Mouse (Mus musculus): ENCODE results near the gene Podxl2. TPM values are rescaled to one million over a fixed set of nuclear protein-coding genes. Genes with fewer than 3 reads are reported as not detected.
A peak's percentile ranks its signal among the peaks of the same experiment; 100 is the strongest.

Podxl2 gene
- polyA plus RNA-seq, 1 experiment from 2014 or later, result 595 TPM

- Histone ChIP-seq H3K9me3 (no peaks in the 10 kb centered on the region), H3K36me3 (peaks cover 89% of the 10 kb centered on the region), H3K27me3 (no peaks in the 10 kb centered on the region), H3K9ac (no peak overlapping the region), H3K27ac (no peak overlapping the region; the same call in 1 of the 2 replicates), H3K4me3 (no peak overlapping the region), H3K4me1 (replicated peaks) (peaks cover 18% of the 10 kb centered on the region; the same call in 1 of the 2 replicates), H3K4me2 (no peak overlapping the region)
- 63% methylated on average over 7 of the region's 7 CpGs for WGBS
- no peak for ATAC-seq (ENCODE audit: low FRiP score)
These were observed 16.5 kb downstream of the Podxl2 start for GRCm38 (mm10) chr6:88858341-88858740.

GRCm38 (mm10) chr6:88857830-88858229 lies 17.0 kb downstream of the Podxl2 start:
- Histone ChIP-seq H3K27ac (no peak overlapping the region), H3K36me3 (peaks cover 89% of the 10 kb centered on the region), H3K4me3 (no peak overlapping the region), H3K4me1 (replicated peaks) (peaks cover 21% of the 10 kb centered on the region; the same call in 1 of the 2 replicates), H3K9ac (no peak overlapping the region), H3K4me2 (no peak overlapping the region), H3K9me3 (no peaks in the 10 kb centered on the region), H3K27me3 (no peaks in the 10 kb centered on the region)
- 88% methylated on average over 6 of the region's 6 CpGs for WGBS
- ATAC-seq (ENCODE audit: low FRiP score), result no peak

- Histone ChIP-seq H3K4me1 (replicated peaks) (peaks cover 21% of the 10 kb centered on the region; the same call in 1 of the 2 replicates), H3K9ac (no peak overlapping the region), H3K4me2 (no peak overlapping the region), H3K27ac (no peak overlapping the region), H3K4me3 (no peak overlapping the region), H3K9me3 (no peaks in the 10 kb centered on the region), H3K36me3 (peaks cover 87% of the 10 kb centered on the region), H3K27me3 (no peaks in the 10 kb centered on the region)
- 46% methylated on average over 9 of the region's 9 CpGs for WGBS
- no peak for ATAC-seq (ENCODE audit: low FRiP score)
These were observed 17.6 kb downstream of the Podxl2 start for GRCm38 (mm10) chr6:88857249-88857648.

GRCm38 (mm10) chr6:88855636-88856035 lies 19.2 kb downstream of the Podxl2 start:
- no peaks in the 10 kb centered on the region for H3K9me3 ChIP-seq
- H3K4me2 ChIP-seq, result no peak overlapping the region
- H3K4me1 ChIP-seq (replicated peaks), result peaks cover 21% of the 10 kb centered on the region; the same call in 1 of the 2 replicates
- H3K9ac ChIP-seq, result no peak overlapping the region
- no peaks in the 10 kb centered on the region for H3K27me3 ChIP-seq
- no peak overlapping the region for H3K27ac ChIP-seq
- H3K4me3 ChIP-seq, result no peak overlapping the region
- ATAC-seq (ENCODE audit: low FRiP score), result 0 out of 2 replicates have a peak, but pooled peaks have one; percentile 25
- peaks cover 79% of the 10 kb centered on the region for H3K36me3 ChIP-seq
- 28% methylated on average over 5 of the region's 5 CpGs for WGBS

- Histone ChIP-seq H3K36me3 (peaks cover 78% of the 10 kb centered on the region), H3K9ac (no peak overlapping the region)
- WGBS, result 76% methylated on average over 5 of the region's 5 CpGs
These were observed 20.3 kb downstream of the Podxl2 start for GRCm38 (mm10) chr6:88854509-88854908.

GRCm38 (mm10) chr6:88850034-88850433 lies 24.8 kb downstream of the Podxl2 start:
- no peak overlapping the region for H3K9ac ChIP-seq
- peaks cover 88% of the 10 kb centered on the region for H3K36me3 ChIP-seq
- no peak overlapping the region for H3K4me2 ChIP-seq
- no peaks in the 10 kb centered on the region for H3K27me3 ChIP-seq
- no peaks in the 10 kb centered on the region for H3K9me3 ChIP-seq
- 91% methylated on average over 7 of the region's 7 CpGs for WGBS
- no peak for ATAC-seq (ENCODE audit: low FRiP score)
- H3K4me1 ChIP-seq (replicated peaks), result peaks cover 20% of the 10 kb centered on the region; the same call in 1 of the 2 replicates
- no peak overlapping the region for H3K27ac ChIP-seq
- no peak overlapping the region for H3K4me3 ChIP-seq

More at GRCm38 (mm10) chr6:88854509-88854908, 20.3 kb downstream of the Podxl2 start:
- Histone ChIP-seq H3K9me3 (no peaks in the 10 kb centered on the region), H3K4me2 (no peak overlapping the region), H3K4me1 (replicated peaks) (peaks cover 23% of the 10 kb centered on the region; the same call in 1 of the 2 replicates), H3K4me3 (no peak overlapping the region), H3K27me3 (no peaks in the 10 kb centered on the region), H3K27ac (no peak overlapping the region)
- ATAC-seq (ENCODE audit: low FRiP score), result no peak

GRCm38 (mm10) chr6:88849270-88849669 lies 25.6 kb downstream of the Podxl2 start:
- peak; percentile 27; the same call in 1 of the 2 replicates for ATAC-seq (ENCODE audit: low FRiP score)
- no peak overlapping the region for H3K9ac ChIP-seq
- H3K27ac ChIP-seq, result no peak overlapping the region
- H3K4me3 ChIP-seq, result no peak overlapping the region
- WGBS, result 60% methylated on average over 4 of the region's 4 CpGs
- peaks cover 88% of the 10 kb centered on the region for H3K36me3 ChIP-seq
- H3K9me3 ChIP-seq, result no peaks in the 10 kb centered on the region
- H3K4me1 ChIP-seq (replicated peaks), result peaks cover 13% of the 10 kb centered on the region; the same call in 1 of the 2 replicates
- no peaks in the 10 kb centered on the region for H3K27me3 ChIP-seq
- H3K4me2 ChIP-seq, result no peak overlapping the region

- H3K27ac ChIP-seq, result no peak overlapping the region
- peaks cover 85% of the 10 kb centered on the region for H3K36me3 ChIP-seq
- WGBS, result 55% methylated on average over 2 of the region's 2 CpGs
- ATAC-seq (ENCODE audit: low FRiP score), result no peak
- no peaks in the 10 kb centered on the region for H3K9me3 ChIP-seq
- peaks cover 13% of the 10 kb centered on the region for H3K4me1 ChIP-seq (replicated peaks)
- H3K27me3 ChIP-seq, result no peaks in the 10 kb centered on the region
- no peak overlapping the region for H3K4me3 ChIP-seq
- H3K4me2 ChIP-seq, result no peak overlapping the region
- no peak overlapping the region for H3K9ac ChIP-seq
These were observed 27.3 kb downstream of the Podxl2 start for GRCm38 (mm10) chr6:88847571-88847970.

- peaks cover 27% of the 10 kb centered on the region for H3K4me1 ChIP-seq (replicated peaks)
- no peak overlapping the region for H3K9ac ChIP-seq
- H3K4me2 ChIP-seq, result no peak overlapping the region
- no peaks in the 10 kb centered on the region for H3K27me3 ChIP-seq
- no peak for ATAC-seq (ENCODE audit: low FRiP score)
- H3K36me3 ChIP-seq, result peaks cover 69% of the 10 kb centered on the region
- H3K4me3 ChIP-seq, result no peak overlapping the region
- no peak overlapping the region for H3K27ac ChIP-seq
- WGBS, result 89% methylated on average over 7 of the region's 7 CpGs
- no peaks in the 10 kb centered on the region for H3K9me3 ChIP-seq
These were observed 29.8 kb downstream of the Podxl2 start for GRCm38 (mm10) chr6:88844901-88845565.

- no peaks in the 10 kb centered on the region for H3K9me3 ChIP-seq
- no peak overlapping the region for H3K4me2 ChIP-seq
- peaks cover 64% of the 10 kb centered on the region for H3K36me3 ChIP-seq
- peaks cover 32% of the 10 kb centered on the region for H3K4me1 ChIP-seq (replicated peaks)
- H3K4me3 ChIP-seq, result no peak overlapping the region
- ATAC-seq (ENCODE audit: low FRiP score), result no peak
- 78% methylated on average over 9 of the region's 9 CpGs for WGBS
- peak overlapping the region; percentile 89; the same call in 1 of the 2 replicates for H3K27ac ChIP-seq
- no peaks in the 10 kb centered on the region for H3K27me3 ChIP-seq
- H3K9ac ChIP-seq, result peak overlapping the region; percentile 46; the same call in 1 of the 2 replicates
These were observed 30.8 kb downstream of the Podxl2 start for GRCm38 (mm10) chr6:88843781-88844725.

GRCm38 (mm10) chr6:88843241-88843640 lies 31.6 kb downstream of the Podxl2 start:
- peaks cover 32% of the 10 kb centered on the region for H3K4me1 ChIP-seq (replicated peaks)
- peak overlapping the region; percentile 89 for H3K27ac ChIP-seq
- H3K9ac ChIP-seq, result peak overlapping the region; percentile 74; the same call in 1 of the 2 replicates
- H3K27me3 ChIP-seq, result no peaks in the 10 kb centered on the region
- H3K9me3 ChIP-seq, result no peaks in the 10 kb centered on the region
- H3K4me2 ChIP-seq, result peak overlapping the region; percentile 90
- WGBS, result 69% methylated on average over 7 of the region's 7 CpGs
- H3K4me3 ChIP-seq, result peak overlapping the region; percentile 77
- no peak for ATAC-seq (ENCODE audit: low FRiP score)
- H3K36me3 ChIP-seq, result peaks cover 64% of the 10 kb centered on the region

- Histone ChIP-seq H3K36me3 (peaks cover 64% of the 10 kb centered on the region), H3K4me3 (peak overlapping the region; percentile 77), H3K27ac (peak overlapping the region; percentile 89), H3K4me2 (peak overlapping the region; percentile 90), H3K27me3 (no peaks in the 10 kb centered on the region), H3K9ac (peak overlapping the region; percentile 74), H3K4me1 (replicated peaks) (peaks cover 32% of the 10 kb centered on the region), H3K9me3 (no peaks in the 10 kb centered on the region)
- 1% methylated on average over 32 of the region's 32 CpGs for WGBS
- ATAC-seq (ENCODE audit: low FRiP score), result peak; percentile 7; the same call in 1 of the 2 replicates
These were observed 32.1 kb downstream of the Podxl2 start for GRCm38 (mm10) chr6:88842731-88843151.
